Mouse (Mus musculus): ENCODE measurements at regions not wholly inside any gene's neighbourhood (a gene's known extent, or its start where the extent isn't known, plus 50 kb on each side); places are given as distances from the start of the nearest gene placed in this dataset.

- intact Hi-C loops (cut with DNase I): no loop called here
- no peak for DNase-seq (ENCODE audit: extremely low spot score in 1 of 2, low spot score in 2 of 2)
- no peak for TF ChIP-seq CTCF (IDR thresholded peaks at IDR 0.05)
Measured at GRCm38 (mm10) chr3:136611682-136612081, 58.2 kb upstream of the Ppp3ca start.

DNA sequence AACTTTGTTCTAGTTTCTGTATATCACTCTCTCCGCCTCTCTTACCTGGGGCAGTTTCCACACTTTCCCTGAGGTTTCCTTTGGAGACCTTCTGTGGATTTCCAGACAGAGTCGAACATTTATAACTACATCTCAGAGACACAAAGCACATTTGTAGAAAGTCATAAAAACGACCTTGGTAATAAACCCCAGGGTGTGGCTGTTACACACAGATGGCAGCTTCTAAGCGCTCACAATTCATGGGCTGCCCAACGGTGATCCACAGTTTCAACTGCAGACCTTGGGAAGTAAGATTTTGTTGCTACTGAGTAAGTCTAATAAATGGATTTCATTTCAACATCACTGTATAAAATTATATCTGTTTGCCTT is 59.4 kb upstream of the Ppp3ca start:
- Histone ChIP-seq H3K4me3 (no peak overlapping the region), H3K27ac (no peak overlapping the region)
- TF ChIP-seq CTCF (IDR thresholded peaks at IDR 0.05): no peak
- no peak for DNase-seq (ENCODE audit: extremely low spot score in 1 of 2, low spot score in 2 of 2)
- intact Hi-C loops (cut with DNase I): no loop called here

More at GRCm38 (mm10) chr3:136611682-136612081, 58.2 kb upstream of the Ppp3ca start:
- H3K4me3 ChIP-seq: no peak overlapping the region
- H3K27ac ChIP-seq: no peak overlapping the region

DNA sequence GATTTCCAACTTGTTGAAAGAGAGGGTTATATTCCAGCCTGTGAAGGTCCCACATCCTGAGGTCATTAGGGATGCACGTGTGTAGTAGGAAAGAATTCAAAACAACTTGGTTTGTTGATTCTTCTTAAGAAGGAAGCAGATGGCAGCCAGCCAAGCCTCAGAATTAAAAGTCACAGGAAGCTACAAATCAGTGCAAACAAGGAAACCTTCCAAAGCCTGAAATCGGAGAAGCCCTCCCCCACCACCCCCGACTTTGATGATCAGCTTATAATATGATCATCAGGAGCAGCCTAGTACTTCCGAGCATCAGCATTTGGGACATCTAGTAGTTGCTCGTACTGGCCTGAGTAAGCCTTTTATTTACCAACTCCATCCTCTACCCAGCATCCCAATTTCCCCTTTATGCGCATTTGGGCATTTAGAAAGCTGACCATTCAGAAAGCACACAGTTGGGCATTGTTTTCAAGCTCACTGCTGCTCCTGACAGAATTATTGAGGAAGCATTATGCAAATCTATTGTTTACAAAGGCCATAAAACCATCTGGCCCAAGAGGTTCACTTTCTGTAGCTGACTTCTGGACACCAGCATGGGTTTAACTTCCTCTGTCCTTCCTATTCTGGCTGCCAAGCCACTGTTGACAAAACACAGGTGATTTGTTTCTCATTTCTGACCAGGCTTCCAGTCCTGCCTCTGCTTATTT is 59.9 kb upstream of the Ppp3ca start:
- Histone ChIP-seq H3K4me3 (no peak overlapping the region), H3K27ac (no peak overlapping the region)
- no peak for TF ChIP-seq CTCF (IDR thresholded peaks at IDR 0.05)
- DNase-seq (ENCODE audit: extremely low spot score in 1 of 2, low spot score in 2 of 2): no peak
- intact Hi-C loops (cut with DNase I): no loop called here

- Histone ChIP-seq H3K27ac (no peak overlapping the region), H3K4me3 (no peak overlapping the region)
- intact Hi-C loops (cut with DNase I): no loop called here
- TF ChIP-seq CTCF (IDR thresholded peaks at IDR 0.05): no peak
- no peak for DNase-seq (ENCODE audit: extremely low spot score in 1 of 2, low spot score in 2 of 2)
Measured at GRCm38 (mm10) chr3:136601706-136602105, 68.2 kb upstream of the Ppp3ca start.

GRCm38 (mm10) chr3:136583937-136584336 is 86.0 kb upstream of the Ppp3ca start:
- intact Hi-C loops (cut with DNase I): no loop called here
- TF ChIP-seq CTCF (IDR thresholded peaks at IDR 0.05): no peak
- H3K4me3 ChIP-seq: no peak overlapping the region
- no peak for DNase-seq (ENCODE audit: extremely low spot score in 1 of 2, low spot score in 2 of 2)
- H3K27ac ChIP-seq: no peak overlapping the region

DNA sequence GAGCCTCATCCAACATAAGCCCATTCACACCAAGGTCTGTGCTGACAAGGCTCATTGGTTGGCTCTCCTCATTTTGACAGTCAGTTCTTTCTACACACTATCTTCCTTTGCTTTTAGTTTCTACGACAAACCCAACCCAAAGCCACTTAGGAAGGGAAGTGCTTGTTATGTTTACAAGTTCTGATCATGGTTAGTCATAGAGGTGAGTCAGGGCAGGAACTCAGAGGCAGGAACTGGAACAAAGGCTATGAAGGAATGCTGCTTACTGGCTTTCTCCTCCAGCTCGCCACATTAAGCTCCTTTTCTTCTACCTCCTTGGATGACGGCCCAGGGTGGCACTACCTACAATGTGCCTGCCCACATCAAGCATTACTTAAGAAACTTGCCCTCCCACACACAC is 91.9 kb upstream of the Ppp3ca start:
- DNase-seq (ENCODE audit: extremely low spot score in 1 of 2, low spot score in 2 of 2): no peak
- intact Hi-C loops (cut with DNase I): no loop called here

GRCm38 (mm10) chr3:136570517-136570916 is 99.4 kb upstream of the Ppp3ca start:
- intact Hi-C loops (cut with DNase I): no loop called here

More for the DNA sequence above, 91.9 kb upstream of the Ppp3ca start:
- TF ChIP-seq CTCF (IDR thresholded peaks at IDR 0.05): no peak
- Histone ChIP-seq H3K4me3 (no peak overlapping the region), H3K27ac (no peak overlapping the region)

GRCm38 (mm10) chr3:136556488-136556887 is 113.4 kb upstream of the Ppp3ca start:
- H3K4me3 ChIP-seq: no peak overlapping the region
- intact Hi-C loops (cut with DNase I): no loop called here
- H3K27ac ChIP-seq: no peak overlapping the region
- no peak for DNase-seq (ENCODE audit: extremely low spot score in 1 of 2, low spot score in 2 of 2)
- TF ChIP-seq CTCF (IDR thresholded peaks at IDR 0.05): no peak

More at GRCm38 (mm10) chr3:136570517-136570916, 99.4 kb upstream of the Ppp3ca start:
- DNase-seq (ENCODE audit: extremely low spot score in 1 of 2, low spot score in 2 of 2): no peak
- no peak overlapping the region for H3K27ac ChIP-seq
- TF ChIP-seq CTCF (IDR thresholded peaks at IDR 0.05): no peak
- no peak overlapping the region for H3K4me3 ChIP-seq

GRCm38 (mm10) chr3:136549471-136549870 is 120.5 kb upstream of the Ppp3ca start:
- no peak overlapping the region for H3K4me3 ChIP-seq
- no peak for TF ChIP-seq CTCF (IDR thresholded peaks at IDR 0.05)
- no peak overlapping the region for H3K27ac ChIP-seq
- no peak for DNase-seq (ENCODE audit: extremely low spot score in 1 of 2, low spot score in 2 of 2)
- intact Hi-C loops (cut with DNase I): no loop called here

DNA sequence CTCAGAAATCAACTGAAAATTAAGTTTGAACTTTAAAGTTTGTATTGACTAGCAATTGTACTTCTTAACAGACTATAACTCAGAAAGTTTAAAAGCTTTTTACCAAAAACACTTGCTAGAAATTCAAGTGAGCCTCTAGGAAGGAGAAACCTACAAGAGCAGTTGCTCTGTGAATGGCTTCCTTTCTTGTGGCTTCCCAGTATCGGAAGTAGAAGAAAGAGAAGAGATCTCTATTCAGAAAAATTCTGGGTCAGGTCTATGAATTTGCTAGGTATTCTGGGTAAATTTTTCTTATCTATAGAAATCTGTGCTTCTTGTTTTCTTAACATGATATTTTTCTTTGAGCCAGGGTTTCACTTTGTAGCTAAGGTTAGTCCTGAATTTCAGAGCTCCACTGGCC is 138.3 kb upstream of the Ppp3ca start:
- Histone ChIP-seq H3K27ac (no peak overlapping the region), H3K4me3 (no peak overlapping the region)
- DNase-seq (ENCODE audit: extremely low spot score in 1 of 2, low spot score in 2 of 2): no peak
- intact Hi-C loops (cut with DNase I): no loop called here
- TF ChIP-seq CTCF (IDR thresholded peaks at IDR 0.05): no peak

- no peak overlapping the region for H3K27ac ChIP-seq
- DNase-seq (ENCODE audit: extremely low spot score in 1 of 2, low spot score in 2 of 2): no peak
- intact Hi-C loops (cut with DNase I): no loop called here
- no peak overlapping the region for H3K4me3 ChIP-seq
- TF ChIP-seq CTCF (IDR thresholded peaks at IDR 0.05): no peak
Measured at GRCm38 (mm10) chr3:136508575-136508974, 161.3 kb upstream of the Ppp3ca start.

DNA sequence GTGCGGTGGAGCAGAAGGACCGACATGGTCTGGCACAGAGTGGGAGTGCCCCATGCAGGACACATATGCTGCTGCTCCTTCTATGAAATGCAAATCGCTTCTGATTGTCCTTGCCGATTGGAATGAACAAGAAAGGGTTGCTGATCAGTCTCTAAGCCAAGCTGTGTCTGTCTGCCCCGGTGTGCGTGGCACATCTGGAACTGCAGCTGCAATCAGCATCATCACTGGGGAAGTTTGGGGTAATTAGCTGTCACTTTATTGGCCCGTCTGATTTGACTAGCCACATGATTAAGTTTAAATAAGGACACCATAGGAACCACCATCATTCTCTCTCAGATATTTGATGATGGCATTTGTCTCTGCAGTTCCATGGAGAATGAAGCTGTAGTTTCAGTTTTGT is 162.9 kb upstream of the Ppp3ca start:
- no peak for DNase-seq (ENCODE audit: extremely low spot score in 1 of 2, low spot score in 2 of 2)
- no peak overlapping the region for H3K4me3 ChIP-seq
- no peak overlapping the region for H3K27ac ChIP-seq
- intact Hi-C loops (cut with DNase I): no loop called here
- no peak for TF ChIP-seq CTCF (IDR thresholded peaks at IDR 0.05)

DNA sequence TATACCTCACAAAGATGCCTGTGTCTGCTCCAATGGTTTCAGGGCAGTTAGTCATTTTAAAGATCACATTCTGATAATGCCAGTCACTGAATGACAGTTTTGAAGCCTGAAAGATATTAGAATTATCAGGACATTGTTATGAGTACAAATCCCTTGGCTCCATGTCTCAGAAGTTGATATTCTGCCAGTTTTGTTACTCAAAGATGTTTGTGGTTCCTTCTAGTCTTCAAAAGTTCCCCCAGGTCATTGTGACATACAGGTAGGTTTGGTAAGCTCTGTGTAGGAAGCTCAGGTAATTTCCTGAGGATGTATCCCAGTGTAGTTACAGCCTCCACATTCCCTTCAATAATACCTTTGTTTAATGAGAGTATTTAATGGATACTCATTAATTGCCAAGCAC is 169.0 kb upstream of the Bank1 start:
- no peak for DNase-seq (ENCODE audit: extremely low spot score in 1 of 2, low spot score in 2 of 2)
- Histone ChIP-seq H3K27ac (no peak overlapping the region), H3K4me3 (no peak overlapping the region)
- TF ChIP-seq CTCF (IDR thresholded peaks at IDR 0.05): no peak
- intact Hi-C loops (cut with DNase I): no loop called here
